Mouse (Mus musculus) liver, embryonic 12.5 days (tissue): ENCODE measurements at regions not wholly inside any gene's neighbourhood (a gene's known extent, or its start where the extent isn't known, plus 50 kb on each side); places are given as distances from the start of the nearest gene placed in this dataset.

Source experiments
- ATAC-seq: fragments of 200-750 bp; cut with Nextera tagmentation; 2 replicates; pipeline ENCODE4 v1.8.0; 2017; ENCODE audit warnings: moderate number of reproducible peaks, mild to moderate bottlenecking, moderate library complexity
- H3K27ac ChIP-seq: fragments of 300-500 bp; sonication (generic); 2 replicates; pipeline ENCODE4 v1.5.1; 2016; ENCODE audit warnings: mild to moderate bottlenecking
- H3K27me3 ChIP-seq: fragments of 300-500 bp; sonication (generic); replicated peaks from 2 replicates; pipeline ENCODE4 v1.6.1; 2016; ENCODE audit warnings: mild to moderate bottlenecking, moderate library complexity
- H3K36me3 ChIP-seq: fragments of 300-500 bp; sonication (generic); 2 replicates; pipeline ENCODE4 v1.6.1; 2016; ENCODE audit warnings: mild to moderate bottlenecking, moderate library complexity
- H3K4me1 ChIP-seq: fragments of 300-500 bp; sonication (generic); 2 replicates; pipeline ENCODE4 v1.6.1; 2016
- H3K4me2 ChIP-seq: fragments of 300-500 bp; sonication (generic); 2 replicates; pipeline ENCODE4 v1.6.1; 2016; ENCODE audit warnings: mild to moderate bottlenecking, moderate library complexity
- H3K4me3 ChIP-seq: fragments of 300-500 bp; sonication (generic); 2 replicates; pipeline ENCODE4 v1.5.1; 2016; ENCODE audit warnings: mild to moderate bottlenecking, moderate library complexity
- H3K9ac ChIP-seq: fragments of 300-500 bp; sonication (generic); 2 replicates; pipeline ENCODE4 v1.6.1; 2016; ENCODE audit warnings: mild to moderate bottlenecking, moderate library complexity
- H3K9me3 ChIP-seq: fragments of 300-500 bp; sonication (generic); replicated peaks from 2 replicates; pipeline ENCODE4 v1.6.1; 2016; ENCODE audit warnings: mild to moderate bottlenecking, moderate library complexity
- WGBS: fragments of 180-500 bp; shearing (Covaris S2); methylation state at CpG from one replicate; pipeline ENCODE4 v1.1.7; 2016; ENCODE audit not compliant: insufficient replicate concordance; 5-methylcytosine and 5-hydroxymethylcytosine counted together

DNA sequence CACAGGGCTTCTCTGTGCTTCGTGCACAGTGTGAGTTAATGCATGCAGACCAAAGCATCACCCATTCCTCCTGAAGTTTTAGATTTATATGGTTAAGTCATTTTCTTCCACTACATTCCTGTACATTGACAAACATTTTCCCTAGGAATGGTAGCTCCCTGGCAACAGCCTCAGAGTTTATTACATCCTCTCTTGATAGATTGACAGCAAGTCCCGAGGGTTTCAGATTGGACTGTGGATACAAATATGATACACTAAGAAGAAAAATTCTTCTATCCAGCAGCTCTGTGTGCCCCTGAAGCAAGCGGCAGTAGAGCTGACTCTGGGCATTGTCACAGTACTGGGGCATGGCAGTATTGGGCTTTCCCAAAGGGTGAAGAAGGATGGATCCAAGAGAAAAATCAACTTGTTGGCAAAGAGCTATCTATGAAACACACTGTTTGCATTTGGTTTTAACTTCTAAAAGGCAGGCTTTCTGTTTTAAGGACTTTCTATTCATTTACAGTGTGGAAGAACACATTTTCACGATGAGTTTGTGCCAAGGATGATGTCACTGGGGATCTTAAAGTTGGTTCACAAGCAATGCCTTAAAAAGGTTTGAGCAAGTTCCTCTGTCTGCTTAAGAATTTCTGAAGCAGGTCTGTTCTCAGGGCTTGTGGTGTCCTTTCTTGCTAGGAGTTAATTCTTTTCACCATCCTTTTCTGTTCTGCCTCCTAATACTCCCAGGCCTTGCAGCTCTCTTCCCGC lies 265.2 kb downstream of the Cd47 start:
- Histone ChIP-seq H3K27ac (no peak overlapping the region), H3K4me2 (no peak overlapping the region), H3K27me3 (no peaks in the 10 kb centered on the region), H3K4me1 (peaks cover 14% of the 10 kb centered on the region), H3K36me3 (no peaks in the 10 kb centered on the region), H3K9me3 (no peaks in the 10 kb centered on the region), H3K9ac (no peak overlapping the region), H3K4me3 (no peak overlapping the region)
- ATAC-seq: no peak
- WGBS: 68% methylated on average over 5 of the region's 5 CpGs

GRCm38 (mm10) chr16:50069033-50069432 lies 268.7 kb downstream of the Cd47 start:
- WGBS: 19% methylated on average over 4 of the region's 4 CpGs
- Histone ChIP-seq H3K4me2 (no peak overlapping the region), H3K9ac (no peak overlapping the region), H3K36me3 (no peaks in the 10 kb centered on the region), H3K27ac (peak overlapping the region; percentile 45; the same call in 1 of the 2 replicates), H3K27me3 (no peaks in the 10 kb centered on the region), H3K9me3 (no peaks in the 10 kb centered on the region), H3K4me3 (no peak overlapping the region), H3K4me1 (peaks cover 16% of the 10 kb centered on the region)
- peak; percentile 78 for ATAC-seq

GRCm38 (mm10) chr16:50070728-50071127 lies 270.4 kb downstream of the Cd47 start:
- Histone ChIP-seq H3K4me3 (no peak overlapping the region), H3K36me3 (no peaks in the 10 kb centered on the region), H3K27me3 (no peaks in the 10 kb centered on the region), H3K9ac (no peak overlapping the region), H3K4me1 (peaks cover 16% of the 10 kb centered on the region), H3K9me3 (no peaks in the 10 kb centered on the region), H3K27ac (0 out of 2 replicates have a peak overlapping the region, but pooled peaks have one; percentile 16), H3K4me2 (no peak overlapping the region)
- ATAC-seq: 0 out of 2 replicates have a peak, but pooled peaks have one; percentile 24
- 24% methylated on average over 4 of the region's 4 CpGs for WGBS

DNA sequence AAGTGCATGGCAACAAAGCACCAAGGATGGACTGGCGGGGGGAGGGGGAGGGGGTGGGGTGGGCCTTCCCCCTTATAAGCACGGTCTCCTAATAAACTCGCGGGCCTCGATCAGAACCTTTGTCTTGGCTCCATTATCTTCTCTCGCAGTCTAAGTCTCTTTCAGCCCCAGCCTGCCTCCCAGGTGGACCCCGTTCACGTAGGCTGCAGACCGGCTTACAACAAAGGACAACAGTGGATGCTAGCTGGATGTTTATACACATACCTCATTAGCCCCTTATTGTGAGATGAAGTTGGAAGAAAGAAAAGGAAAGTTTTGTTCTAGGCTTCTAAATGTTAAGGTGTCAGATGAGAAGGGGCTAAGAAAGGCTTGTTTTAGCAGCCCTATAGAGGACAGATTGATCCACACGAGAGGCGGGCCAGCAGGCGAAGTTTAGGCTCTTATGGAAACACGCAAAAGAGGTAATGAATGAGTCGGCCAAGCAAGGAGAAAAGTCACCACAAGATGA lies 272.6 kb downstream of the Cd47 start:
- no peak overlapping the region for H3K9ac ChIP-seq
- H3K4me1 ChIP-seq: peaks cover 16% of the 10 kb centered on the region
- no peak overlapping the region for H3K4me3 ChIP-seq
- no peaks in the 10 kb centered on the region for H3K36me3 ChIP-seq
- H3K9me3 ChIP-seq: no peaks in the 10 kb centered on the region
- H3K27ac ChIP-seq: no peak overlapping the region
- no peaks in the 10 kb centered on the region for H3K27me3 ChIP-seq
- ATAC-seq: no peak
- H3K4me2 ChIP-seq: no peak overlapping the region
- WGBS: 66% methylated on average over 14 of the region's 14 CpGs

DNA sequence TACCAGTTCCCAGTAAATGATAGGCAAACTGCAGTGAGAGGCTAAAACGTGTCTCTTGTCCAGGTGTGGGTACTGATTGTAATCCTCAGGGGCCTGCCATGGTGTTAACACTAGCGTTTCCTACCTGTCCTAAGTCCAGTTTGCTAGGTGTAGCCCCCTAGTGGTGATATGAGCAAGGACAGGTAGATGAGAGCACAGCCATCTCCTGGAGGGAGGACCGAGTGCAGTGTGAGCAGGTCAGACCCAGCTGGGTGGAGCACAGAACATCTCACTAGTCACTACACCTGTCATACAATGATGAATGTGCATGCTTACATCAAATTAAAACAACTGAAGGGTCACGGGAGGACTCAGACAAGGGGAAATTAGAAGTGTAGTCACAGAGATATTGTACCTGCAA lies 273.6 kb downstream of the Cd47 start:
- no peaks in the 10 kb centered on the region for H3K9me3 ChIP-seq
- H3K4me3 ChIP-seq: no peak overlapping the region
- no peaks in the 10 kb centered on the region for H3K27me3 ChIP-seq
- ATAC-seq: no peak
- no peak overlapping the region for H3K9ac ChIP-seq
- no peaks in the 10 kb centered on the region for H3K36me3 ChIP-seq
- WGBS: 60% methylated on average over 4 of the region's 4 CpGs
- peaks cover 12% of the 10 kb centered on the region for H3K4me1 ChIP-seq
- no peak overlapping the region for H3K27ac ChIP-seq
- H3K4me2 ChIP-seq: no peak overlapping the region

DNA sequence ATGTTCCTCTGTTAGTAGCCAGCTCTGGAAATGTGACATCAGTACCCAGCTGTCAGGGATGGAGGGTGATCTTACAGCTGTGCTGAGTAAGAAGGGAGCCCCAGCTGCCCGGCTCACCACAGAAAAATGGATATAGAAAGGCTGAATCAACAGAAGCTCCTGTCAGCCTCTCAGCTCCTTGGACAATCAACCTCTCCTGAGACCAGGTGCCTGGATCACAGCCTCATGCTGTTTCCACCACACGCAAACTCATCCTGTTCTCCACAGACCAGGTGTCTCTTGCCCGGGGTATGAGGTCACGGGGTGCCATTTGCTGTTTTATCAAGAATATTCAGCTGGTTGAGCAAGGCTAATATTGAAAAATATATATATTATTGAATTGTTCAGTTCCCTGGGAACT lies 275.3 kb downstream of the Cd47 start:
- Histone ChIP-seq H3K9ac (no peak overlapping the region), H3K4me2 (no peak overlapping the region), H3K4me1 (peaks cover 3% of the 10 kb centered on the region; the same call in 1 of the 2 replicates), H3K36me3 (no peaks in the 10 kb centered on the region), H3K4me3 (no peak overlapping the region), H3K9me3 (no peaks in the 10 kb centered on the region), H3K27ac (no peak overlapping the region), H3K27me3 (no peaks in the 10 kb centered on the region)
- ATAC-seq: no peak
- WGBS: 81% methylated on average over 4 of the region's 4 CpGs

- no peaks in the 10 kb centered on the region for H3K9me3 ChIP-seq
- no peaks in the 10 kb centered on the region for H3K36me3 ChIP-seq
- no peak overlapping the region for H3K27ac ChIP-seq
- no peak overlapping the region for H3K4me3 ChIP-seq
- H3K4me2 ChIP-seq: no peak overlapping the region
- no peak overlapping the region for H3K9ac ChIP-seq
- no peaks in the 10 kb centered on the region for H3K27me3 ChIP-seq
- H3K4me1 ChIP-seq: no peaks in the 10 kb centered on the region
- ATAC-seq: no peak
- WGBS: 58% methylated on average over 1 of the region's 1 CpGs
These were observed 281.2 kb downstream of the Cd47 start for GRCm38 (mm10) chr16:50081511-50081910.

DNA sequence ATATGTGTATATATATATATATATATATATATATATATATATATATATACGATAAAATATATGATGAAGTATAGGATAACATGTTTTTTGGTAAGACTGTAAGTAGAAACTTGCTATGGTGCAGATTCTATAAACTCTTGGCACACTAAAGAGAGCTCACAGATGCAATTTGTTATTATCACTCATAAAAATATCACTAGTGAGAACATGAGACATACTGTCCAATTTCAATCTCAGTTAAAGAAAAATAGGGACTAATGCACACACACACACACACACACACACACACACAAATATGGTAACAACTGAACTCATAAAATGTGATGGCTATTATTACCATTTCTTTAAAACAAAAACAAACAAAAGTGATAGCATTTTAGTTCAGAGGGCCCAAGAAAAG lies 292.0 kb downstream of the Cd47 start:
- Histone ChIP-seq H3K9ac (no peak overlapping the region), H3K27me3 (no peaks in the 10 kb centered on the region), H3K4me2 (no peak overlapping the region), H3K36me3 (no peaks in the 10 kb centered on the region), H3K27ac (no peak overlapping the region), H3K4me1 (peaks cover 16% of the 10 kb centered on the region), H3K9me3 (no peaks in the 10 kb centered on the region), H3K4me3 (no peak overlapping the region)
- ATAC-seq: no peak
- 67% methylated on average over 1 of the region's 1 CpGs for WGBS

DNA sequence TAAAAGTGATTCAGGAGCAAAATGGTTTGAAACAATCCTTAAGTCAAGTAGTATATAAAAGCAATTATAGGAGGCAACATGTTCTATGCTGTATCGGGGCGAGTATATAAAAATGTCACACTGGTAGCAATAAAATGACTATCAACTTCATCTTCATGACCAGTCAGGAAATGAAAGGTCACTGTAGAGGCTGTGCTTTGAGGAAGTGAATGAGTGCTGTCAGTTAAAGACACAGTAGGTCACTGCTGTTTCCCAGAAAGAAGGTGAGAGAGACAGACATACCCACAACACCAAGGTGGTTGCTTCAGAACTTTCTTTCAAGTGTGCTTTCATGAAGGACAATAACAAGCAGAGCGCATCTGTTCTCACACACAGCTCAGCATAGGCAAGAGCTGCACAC lies 292.4 kb downstream of the Cd47 start:
- Histone ChIP-seq H3K36me3 (no peaks in the 10 kb centered on the region), H3K27ac (no peak overlapping the region), H3K4me1 (peaks cover 16% of the 10 kb centered on the region), H3K27me3 (no peaks in the 10 kb centered on the region), H3K4me3 (no peak overlapping the region), H3K9me3 (no peaks in the 10 kb centered on the region), H3K4me2 (no peak overlapping the region), H3K9ac (no peak overlapping the region)
- ATAC-seq: no peak
- WGBS: 49% methylated on average over 3 of the region's 3 CpGs

DNA sequence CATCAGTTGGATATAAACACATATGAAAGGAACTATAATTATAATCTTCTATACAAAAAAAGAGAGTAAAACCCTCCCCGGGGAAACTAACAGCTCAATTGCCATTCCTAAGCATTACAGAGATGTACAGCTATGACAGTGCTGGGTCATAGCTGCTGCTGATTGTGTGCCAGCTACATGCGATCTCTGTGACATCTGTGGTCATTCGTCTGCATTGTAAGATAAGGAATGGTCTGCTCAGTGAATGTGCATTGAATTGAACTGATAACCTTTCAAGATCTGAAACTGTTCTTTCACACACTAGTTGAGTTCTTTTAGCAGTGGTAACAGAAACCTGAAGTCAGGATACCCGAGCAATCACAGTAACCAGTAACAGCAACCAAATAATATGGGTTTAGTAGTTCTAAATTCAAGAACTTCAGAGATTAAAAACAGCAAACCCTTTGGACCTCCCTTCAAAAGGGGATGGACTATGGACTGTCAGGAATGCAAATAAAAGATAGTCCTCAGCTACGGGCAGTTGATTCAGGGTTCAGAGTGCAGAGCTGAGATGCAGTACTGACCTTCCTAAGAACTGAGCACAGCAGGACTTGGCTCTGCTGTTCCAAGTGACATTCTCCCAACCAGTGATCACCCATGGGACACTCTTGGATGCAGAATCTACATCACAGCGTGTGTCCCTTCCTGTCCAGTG lies 295.7 kb downstream of the Cd47 start:
- H3K27me3 ChIP-seq: no peaks in the 10 kb centered on the region
- peak; percentile 95 for ATAC-seq
- H3K4me2 ChIP-seq: peak overlapping the region; percentile 8
- H3K27ac ChIP-seq: no peak overlapping the region
- peaks cover 16% of the 10 kb centered on the region for H3K4me1 ChIP-seq
- WGBS: 17% methylated on average over 6 of the region's 6 CpGs
- no peaks in the 10 kb centered on the region for H3K36me3 ChIP-seq
- no peaks in the 10 kb centered on the region for H3K9me3 ChIP-seq
- H3K4me3 ChIP-seq: no peak overlapping the region
- H3K9ac ChIP-seq: no peak overlapping the region

- H3K27ac ChIP-seq: no peak overlapping the region
These were observed 296.2 kb downstream of the Cd47 start for GRCm38 (mm10) chr16:50096563-50096962.

GRCm38 (mm10) chr16:50103340-50103739 lies 303.0 kb downstream of the Cd47 start:
- Histone ChIP-seq H3K4me3 (no peak overlapping the region), H3K27me3 (no peaks in the 10 kb centered on the region), H3K4me1 (no peaks in the 10 kb centered on the region), H3K36me3 (no peaks in the 10 kb centered on the region), H3K9me3 (no peaks in the 10 kb centered on the region), H3K4me2 (no peak overlapping the region), H3K27ac (no peak overlapping the region), H3K9ac (no peak overlapping the region)
- 68% methylated on average over 7 of the region's 7 CpGs for WGBS
- ATAC-seq: no peak

More at GRCm38 (mm10) chr16:50096563-50096962, 296.2 kb downstream of the Cd47 start:
- Histone ChIP-seq H3K4me1 (peaks cover 16% of the 10 kb centered on the region), H3K27me3 (no peaks in the 10 kb centered on the region), H3K4me2 (peak overlapping the region; percentile 8), H3K36me3 (no peaks in the 10 kb centered on the region), H3K9ac (no peak overlapping the region), H3K9me3 (no peaks in the 10 kb centered on the region), H3K4me3 (no peak overlapping the region)
- WGBS: 41% methylated on average over 2 of the region's 2 CpGs
- ATAC-seq: peak; percentile 32; the same call in 1 of the 2 replicates
